Mouse (Mus musculus) stomach, postnatal 0 days (tissue): ENCODE results near the gene Ccdc27.

ENCODE experiments used
- CTCF ChIP-seq: IDR thresholded peaks from 2 replicates; pipeline ENCODE4 v1.5.1; 2016; ENCODE audit warnings: antibody characterized with exemption, low read depth, mild to moderate bottlenecking, moderate library complexity
- EP300 ChIP-seq: optimal IDR thresholded peaks from 2 replicates; pipeline ENCODE3; 2016; ENCODE audit warnings: antibody characterized with exemption

GRCm38 (mm10) chr4:154010907-154011645 lies 31.4 kb downstream of the Ccdc27 start:
- TF ChIP-seq CTCF (no peak), EP300 (no peak)
